Mouse (Mus musculus): ENCODE results near the gene Gp6. TPM values are rescaled to one million over a fixed set of nuclear protein-coding genes. Genes with fewer than 3 reads are reported as not detected.
"Not testable (repeated sequence)": the region's sequence is repeated elsewhere in the genome, so short reads cannot be mapped to it uniquely, and the experiment has no call there.

Gp6 gene
- total RNA-seq (2021): not detected
- long read RNA-seq, experiment 1: 0 reads
- long read RNA-seq, experiment 2: 0 reads

- DNase-seq: no peak
- intact Hi-C loops (cut with DNase I): no loop called here
Measured at GRCm38 (mm10) chr7:4397730-4398129, at the start of gene Gp6. Gene Gp6 (minus strand): TSS chr7:4397744.

DNA sequence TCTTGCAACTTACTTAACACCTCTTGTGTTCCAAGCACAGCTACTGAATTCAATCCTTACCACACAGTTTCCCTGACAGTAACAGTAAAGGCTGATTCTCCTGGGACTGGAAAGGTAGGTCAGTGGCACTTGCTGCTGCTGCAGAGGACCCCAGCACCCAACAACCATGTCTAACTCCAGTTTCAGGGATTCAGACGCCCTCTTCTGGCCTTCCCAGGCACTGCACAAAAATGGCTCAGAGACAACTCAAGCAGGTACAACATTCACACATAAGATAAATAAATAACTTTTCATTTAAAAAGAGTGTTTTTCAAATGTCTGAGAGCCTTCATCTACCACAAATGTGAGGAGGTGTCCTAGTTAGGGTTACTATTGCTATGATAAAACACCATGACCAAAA, 49.6 kb upstream of the Gp6 start:
- intact Hi-C loops (cut with DNase I): loop anchor here (5.0 kb wide), 1 partner anchor 355 kb away; no protein-coding TSS in a partner anchor

GRCm38 (mm10) chr7:4445216-4445791, 47.8 kb upstream of the Gp6 start, which contains the start of gene Rdh13:
Gene Rdh13 (minus strand): TSS chr7:4445649.
- peak; percentile 78 to 84 for DNase-seq
- intact Hi-C loops (cut with DNase I): loop anchor here (5.0 kb wide), 1 partner anchor 357 kb away; no protein-coding TSS in a partner anchor

More for the DNA sequence above, 49.6 kb upstream of the Gp6 start:
- no peak for DNase-seq

DNA sequence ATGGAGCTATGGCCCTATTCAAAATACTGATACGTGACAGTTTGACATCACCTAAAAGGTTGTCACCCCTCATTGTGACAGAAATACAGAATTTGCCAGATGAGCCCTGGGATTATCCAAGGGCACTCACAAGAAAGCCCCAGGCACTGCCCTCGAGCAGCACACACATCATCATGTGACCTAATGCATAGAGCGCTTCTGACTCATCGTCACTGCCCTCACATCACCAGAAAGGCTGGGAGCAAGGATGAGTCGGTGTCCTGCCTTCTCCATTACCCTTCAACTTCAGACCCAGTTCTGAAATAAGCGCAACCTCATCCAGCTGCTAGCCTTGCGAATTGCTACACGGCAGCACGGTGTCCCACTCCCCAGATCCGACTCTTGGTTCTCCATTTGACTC, 43.0 kb upstream of the Gp6 start:
- DNase-seq: no peak
- intact Hi-C loops (cut with DNase I): no loop called here

- intact Hi-C loops (cut with DNase I): no loop called here
- DNase-seq: no peak
Measured at GRCm38 (mm10) chr7:4437721-4438120, 40.2 kb upstream of the Gp6 start.

GRCm38 (mm10) chr7:4432026-4432425, 34.5 kb upstream of the Gp6 start:
- no peak for DNase-seq
- intact Hi-C loops (cut with DNase I): no loop called here

DNA sequence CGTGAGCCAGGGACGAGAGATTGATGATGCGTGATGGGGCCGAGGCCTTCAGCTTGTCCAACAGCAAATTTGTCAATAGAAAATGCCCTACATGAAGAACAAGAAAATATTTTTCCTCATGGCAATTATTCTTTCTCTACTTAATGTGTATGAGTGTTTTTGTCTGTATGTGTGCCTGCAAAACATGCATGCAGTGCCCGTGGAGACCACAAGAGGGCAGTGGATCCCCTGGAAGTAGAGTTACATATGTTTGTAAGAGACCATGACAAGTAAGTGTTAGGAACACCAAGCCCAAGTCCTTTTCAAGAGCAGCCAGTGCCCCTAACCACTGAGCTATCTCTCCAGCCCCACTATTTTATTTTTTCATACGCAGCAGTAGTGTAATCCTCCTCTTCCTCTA, 34.0 kb upstream of the Gp6 start:
- intact Hi-C loops (cut with DNase I): no loop called here
- peak; percentile 57 to 65 for DNase-seq

- intact Hi-C loops (cut with DNase I): no loop called here
- no peak for DNase-seq
Measured at GRCm38 (mm10) chr7:4430246-4430844, 32.8 kb upstream of the Gp6 start.

- intact Hi-C loops (cut with DNase I): loop anchor here (5.0 kb wide), 1 partner anchor 295 kb away; no protein-coding TSS in a partner anchor
- peak; percentile 59 to 76 for DNase-seq
Measured at GRCm38 (mm10) chr7:4427161-4427912, 29.8 kb upstream of the Gp6 start.

DNA sequence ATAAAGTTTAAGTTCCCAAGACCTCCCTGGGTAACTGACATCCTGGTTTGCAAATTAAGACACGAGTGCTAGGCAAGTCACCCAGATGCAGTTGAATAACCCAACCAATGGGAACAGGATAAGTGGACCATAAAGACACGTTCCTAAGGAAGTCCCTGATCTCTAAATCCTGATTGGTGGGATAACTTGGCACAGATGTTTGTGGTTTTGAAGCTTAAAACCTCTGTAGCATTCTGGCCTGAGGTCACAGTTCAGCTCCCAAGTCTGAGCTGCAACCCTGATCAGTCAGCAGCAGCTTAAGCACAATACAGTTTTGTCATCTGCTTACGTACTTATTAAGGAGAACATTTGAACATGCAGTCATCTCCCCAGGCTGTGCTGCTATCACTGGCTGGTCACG, 22.7 kb upstream of the Gp6 start:
- no peak for DNase-seq
- intact Hi-C loops (cut with DNase I): no loop called here

GRCm38 (mm10) chr7:4419681-4420080, 22.1 kb upstream of the Gp6 start:
- DNase-seq: no peak
- intact Hi-C loops (cut with DNase I): no loop called here

- DNase-seq; intact Hi-C loops (cut with DNase I): not testable (repeated sequence)
Measured at GRCm38 (mm10) chr7:4412406-4412805, 14.9 kb upstream of the Gp6 start.

DNA sequence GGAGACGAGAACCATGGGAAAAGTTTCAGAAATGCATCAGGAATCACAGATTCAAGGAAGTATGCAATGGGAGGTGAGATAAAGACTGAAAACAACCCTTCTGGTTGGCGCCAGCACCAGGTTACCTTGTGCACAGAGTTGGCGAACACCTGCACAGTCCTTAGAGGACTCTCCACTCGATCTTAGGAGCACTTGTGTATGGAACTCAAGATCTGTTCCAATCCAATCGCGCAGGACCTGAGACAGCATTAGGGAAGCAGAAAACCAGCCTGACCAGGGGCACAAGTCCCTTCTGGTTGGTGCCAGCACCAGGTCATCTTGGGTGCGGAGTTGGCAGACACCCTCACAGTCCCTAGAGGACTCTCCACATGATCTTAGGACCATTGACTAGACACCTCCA, 24.0 kb downstream of the Gp6 start:
- intact Hi-C loops (cut with DNase I): no loop called here
- no peak for DNase-seq

DNA sequence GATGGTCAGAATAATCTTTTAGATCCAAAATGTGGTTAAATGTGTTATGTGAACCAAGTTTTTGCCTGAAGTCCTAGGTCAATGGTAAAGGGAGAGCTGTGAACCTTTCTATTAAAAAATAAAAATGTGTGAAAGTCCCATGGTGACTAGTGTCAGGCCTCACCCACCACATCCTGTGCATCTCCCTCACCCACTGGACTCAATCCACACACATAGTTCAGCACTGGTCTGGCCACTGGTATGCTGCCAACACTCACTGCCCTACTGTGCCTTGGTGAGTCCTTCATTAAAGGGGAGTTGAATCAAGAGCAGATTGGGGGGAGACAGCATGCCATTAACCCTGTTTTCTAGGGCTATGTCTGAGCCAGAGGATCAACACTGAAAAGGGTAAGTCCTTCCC, 60.0 kb downstream of the Gp6 start, which contains the start of gene Ncr1:
Ncr1 (plus strand) TSS at position 216 of the 400 bp plus-strand sequence.
- intact Hi-C loops (cut with DNase I): no loop called here
- DNase-seq: no peak

GRCm38 (mm10) chr7:4323301-4323700, 74.2 kb downstream of the Gp6 start:
- DNase-seq: no peak
- intact Hi-C loops (cut with DNase I): no loop called here

Small RNAs within 50 kb of the gene (microRNA-seq; reads per million reads assigned to microRNA genes)
- gene Gm24605 (0 reads per million in 2 experiments), gene Gm24752 (0 reads per million in 2 experiments), gene Gm25349 (0 reads per million in 2 experiments)

Other genes starting within 250 kb of the Gp6 start
- 1 to 10 TPM; 2.0 to 2.9 TPM for gene Leng9, start 247.4 kb downstream of the Gp6 start, total RNA-seq (2021)
- 1 to 10 TPM; 2.0 to 3.1 TPM for gene Cdc42ep5, start 232.9 kb downstream of the Gp6 start, total RNA-seq (2021)
- gene Lilra5, start 160.0 kb downstream of the Gp6 start, total RNA-seq (2021): not detected
- gene Ncr1, start 60.0 kb downstream of the Gp6 start, total RNA-seq (2021): not detected
- 10 to 100 TPM; 13.4 to 15.4 TPM for gene Rdh13, start 47.9 kb upstream of the Gp6 start, total RNA-seq (2021)
- 1 to 10 TPM in 1 of 2 experiments, under 1 TPM in 1; 0.59 to 1.5 TPM for gene Eps8l1, start 62.9 kb upstream of the Gp6 start, total RNA-seq (2021)
- gene Ppp1r12c, start 103.9 kb upstream of the Gp6 start, total RNA-seq (2021): 10 to 100 TPM; 18.3 to 19.4 TPM
- 100 to 1,000 TPM; 181 to 818 TPM for gene Tnnt1, start 118.6 kb upstream of the Gp6 start, total RNA-seq (2021)
- gene Tnni3, start 126.5 kb upstream of the Gp6 start, total RNA-seq (2021): under 1 TPM; 0.44 to 0.64 TPM
- gene Dnaaf3, start 134.7 kb upstream of the Gp6 start, total RNA-seq (2021): not detected
- gene Syt5, start 149.8 kb upstream of the Gp6 start, total RNA-seq (2021): not detected
- not detected for gene Ptprh, start 206.3 kb upstream of the Gp6 start, total RNA-seq (2021)
- gene Tmem86b, start 233.7 kb upstream of the Gp6 start, total RNA-seq (2021): 1 to 10 TPM; 2.5 to 3.2 TPM